Mouse (Mus musculus) megakaryocyte, embryonic 14.5 days (primary cell): Measurements from ENCODE around the gene Lenep. TPM values are rescaled to one million over a fixed set of nuclear protein-coding genes. Genes with fewer than 3 reads are reported as not detected.

Source experiments
- H3K27me3 ChIP-seq: replicated peaks from 2 replicates; pipeline ENCODE3; 2012; ENCODE audit warnings: inconsistent platforms
- H3K36me3 ChIP-seq: replicated peaks from 2 replicates; pipeline ENCODE3; 2012; ENCODE audit warnings: low read length, inconsistent platforms, mixed read lengths
- H3K4me1 ChIP-seq: 2 replicates; pipeline ENCODE4 v1.6.1; 2012; ENCODE audit warnings: inconsistent platforms
- H3K4me3 ChIP-seq: replicated peaks from 2 replicates; pipeline ENCODE3; 2012; ENCODE audit warnings: moderate library complexity, mild to moderate bottlenecking, inconsistent platforms
- H3K9me3 ChIP-seq: 2 replicates; pipeline ENCODE4 v1.6.1; 2012; ENCODE audit warnings: inconsistent platforms
- FLI1 ChIP-seq: IDR thresholded peaks from 2 replicates; pipeline ENCODE4 v1.6.1; 2012; ENCODE audit warnings: low read length, inconsistent platforms, mixed read lengths
- GATA1 ChIP-seq: IDR thresholded peaks from 3 replicates; pipeline ENCODE4 v1.6.1; 2012; ENCODE audit warnings: mixed read lengths, low read length, inconsistent platforms, borderline replicate concordance
- polyA plus RNA-seq: library from polyadenylated mRNA; stranded (reverse); fragments of >175 nt; gene quantifications from 2 replicates; pipeline ENCODE4 v1.2.3, GENCODE M21; 2012; ENCODE audit warnings: low replicate concordance; ENCODE audit not compliant: insufficient read depth

The Lenep gene
- polyA plus RNA-seq, 1 experiment, result 0.31 TPM

DNA sequence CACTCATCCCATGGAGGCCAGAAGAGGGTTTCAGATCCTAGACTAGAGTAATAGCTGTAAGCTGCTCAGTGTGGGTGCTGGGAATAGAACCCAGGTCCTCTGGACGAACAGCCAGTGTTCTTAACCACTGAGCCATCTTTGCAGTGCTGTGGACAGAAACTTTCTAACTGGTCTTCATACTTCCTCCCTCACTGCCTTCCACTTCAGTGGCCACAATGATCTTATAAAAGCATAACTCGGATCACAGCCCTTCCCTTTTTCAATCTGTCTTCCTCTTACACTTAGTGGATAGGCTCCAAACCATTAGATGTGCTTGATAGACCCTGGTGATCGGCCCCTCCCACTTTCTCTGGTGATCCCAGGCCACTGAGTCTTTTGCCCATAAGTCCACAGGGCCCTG is 42.4 kb downstream of the Lenep start:
- H3K4me1 ChIP-seq, result peaks cover 17% of the 10 kb centered on the region
- H3K4me3 ChIP-seq, result no peak overlapping the region
- no peaks in the 10 kb centered on the region for H3K9me3 ChIP-seq
- peaks cover 91% of the 10 kb centered on the region for H3K27me3 ChIP-seq
- TF ChIP-seq GATA1, result no peak
- TF ChIP-seq FLI1, result no peak
- no peaks in the 10 kb centered on the region for H3K36me3 ChIP-seq

DNA sequence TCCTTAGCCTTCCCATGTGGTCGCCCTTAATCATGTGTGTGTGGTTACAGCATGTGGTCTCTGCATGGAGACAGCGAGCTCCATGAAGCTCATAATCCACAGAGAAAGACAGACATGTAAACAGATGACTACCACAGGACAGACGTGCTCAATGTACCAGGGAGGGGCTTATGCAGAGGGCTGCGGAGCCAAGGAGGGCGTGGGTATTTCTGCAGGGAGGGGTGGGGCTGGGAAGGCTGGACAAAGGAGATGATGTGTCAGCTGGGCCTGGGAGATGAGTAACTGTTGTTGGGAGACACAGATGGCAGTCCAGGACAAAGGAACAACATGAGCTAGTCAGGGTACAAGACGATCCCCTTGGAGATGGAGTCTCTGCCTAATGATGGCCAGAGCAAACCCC is 43.0 kb downstream of the Lenep start:
- Histone ChIP-seq H3K27me3 (peaks cover 86% of the 10 kb centered on the region), H3K9me3 (no peaks in the 10 kb centered on the region), H3K36me3 (no peaks in the 10 kb centered on the region), H3K4me1 (peaks cover 23% of the 10 kb centered on the region), H3K4me3 (no peak overlapping the region)
- TF ChIP-seq GATA1 (no peak), FLI1 (no peak)

- Histone ChIP-seq H3K36me3 (no peaks in the 10 kb centered on the region), H3K4me1 (peaks cover 31% of the 10 kb centered on the region), H3K27me3 (peaks cover 90% of the 10 kb centered on the region), H3K9me3 (no peaks in the 10 kb centered on the region), H3K4me3 (no peak overlapping the region)
- TF ChIP-seq FLI1 (no peak), GATA1 (no peak)
Observed at GRCm38 (mm10) chr3:89356029-89356428, 46.6 kb downstream of the Lenep start.

GRCm38 (mm10) chr3:89355512-89355902 is 47.1 kb downstream of the Lenep start:
- Histone ChIP-seq H3K4me1 (peaks cover 34% of the 10 kb centered on the region), H3K27me3 (peaks cover 89% of the 10 kb centered on the region), H3K36me3 (no peaks in the 10 kb centered on the region), H3K9me3 (no peaks in the 10 kb centered on the region), H3K4me3 (no peak overlapping the region)
- TF ChIP-seq GATA1 (no peak), FLI1 (no peak)

- Histone ChIP-seq H3K4me3 (no peak overlapping the region), H3K27me3 (peaks cover 89% of the 10 kb centered on the region), H3K4me1 (peaks cover 38% of the 10 kb centered on the region), H3K9me3 (no peaks in the 10 kb centered on the region), H3K36me3 (no peaks in the 10 kb centered on the region)
- TF ChIP-seq GATA1 (no peak), FLI1 (no peak)
Observed at GRCm38 (mm10) chr3:89354816-89355511, 47.6 kb downstream of the Lenep start.

DNA sequence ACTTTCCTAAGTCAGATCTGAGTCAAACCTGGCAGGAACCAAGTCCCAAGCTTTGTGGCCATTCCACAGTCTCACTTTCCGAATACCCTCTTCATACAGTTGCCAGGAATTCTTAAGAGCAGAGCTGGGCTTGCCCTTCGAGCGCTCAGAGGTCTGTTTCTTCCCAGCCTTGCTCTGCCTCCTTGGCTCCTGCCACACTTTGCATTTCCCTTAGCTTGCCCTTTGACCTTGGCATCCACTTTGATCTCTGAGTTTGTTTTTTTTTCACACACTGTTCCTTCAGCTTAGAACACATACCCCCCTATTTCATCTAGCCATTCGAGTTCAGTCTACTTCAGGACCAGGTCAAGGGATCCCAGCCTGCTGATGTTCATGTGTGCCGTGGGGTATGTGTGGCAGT is 51.3 kb downstream of the Lenep start:
- TF ChIP-seq GATA1, result no peak
- peaks cover 62% of the 10 kb centered on the region for H3K4me1 ChIP-seq
- H3K27me3 ChIP-seq, result peaks cover 65% of the 10 kb centered on the region

More for the DNA sequence above, 51.3 kb downstream of the Lenep start:
- H3K9me3 ChIP-seq, result no peaks in the 10 kb centered on the region
- peaks cover 5% of the 10 kb centered on the region for H3K36me3 ChIP-seq
- H3K4me3 ChIP-seq, result no peak overlapping the region

Other genes starting within 250 kb of the Lenep start
- gene Hcn3, start 242.6 kb downstream of the Lenep start, polyA plus RNA-seq, result 0.36 and 0.68 TPM in 2 replicates
- 12.9 and 13.3 TPM in 2 replicates for gene Clk2, start 238.0 kb downstream of the Lenep start, polyA plus RNA-seq
- 180 and 256 TPM in 2 replicates for gene Scamp3, start 225.3 kb downstream of the Lenep start, polyA plus RNA-seq
- 23.3 and 39.8 TPM in 2 replicates for gene Fam189b, start 219.7 kb downstream of the Lenep start, polyA plus RNA-seq
- 8.5 and 10.8 TPM in 2 replicates for gene Gba, start 199.9 kb downstream of the Lenep start, polyA plus RNA-seq
- 0.07 TPM in 1 of 2 replicates, not detected in the other for gene Thbs3, start 187.6 kb downstream of the Lenep start, polyA plus RNA-seq
- 299 and 549 TPM in 2 replicates for gene Mtx1, start 175.7 kb downstream of the Lenep start, polyA plus RNA-seq
- 0.29 and 1.2 TPM in 2 replicates for gene Muc1, start 173.7 kb downstream of the Lenep start, polyA plus RNA-seq
- 81.0 and 225 TPM in 2 replicates for gene Krtcap2, start 156.8 kb downstream of the Lenep start, polyA plus RNA-seq
- gene Trim46, start 156.5 kb downstream of the Lenep start, polyA plus RNA-seq, result 1.8 and 2.1 TPM in 2 replicates
- 435 and 701 TPM in 2 replicates for gene Dpm3, start 143.4 kb downstream of the Lenep start, polyA plus RNA-seq
- gene Slc50a1, start 132.2 kb downstream of the Lenep start, polyA plus RNA-seq, result 7.0 and 25.0 TPM in 2 replicates
- gene Efna1, start 121.7 kb downstream of the Lenep start, polyA plus RNA-seq, result 0.16 TPM in 1 of 2 replicates, not detected in the other
- gene Efna3, start 79.8 kb downstream of the Lenep start, polyA plus RNA-seq, result not detected in 2 replicates
- 0.29 TPM in 1 of 2 replicates, not detected in the other for gene Efna4, start 64.8 kb downstream of the Lenep start, polyA plus RNA-seq
- gene Adam15, start 52.8 kb downstream of the Lenep start, polyA plus RNA-seq, result 36.8 and 135 TPM in 2 replicates
- not detected in 2 replicates for gene Dcst2, start 40.8 kb downstream of the Lenep start, polyA plus RNA-seq
- gene Dcst1, start 37.5 kb downstream of the Lenep start, polyA plus RNA-seq, result not detected in 2 replicates
- gene Zbtb7b, start 8.0 kb downstream of the Lenep start, polyA plus RNA-seq, result 76.2 and 120 TPM in 2 replicates
- gene Flad1, start 9.1 kb upstream of the Lenep start, polyA plus RNA-seq, result 23.1 and 23.4 TPM in 2 replicates
- gene Cks1b, start 15.6 kb upstream of the Lenep start, polyA plus RNA-seq, result 16.4 and 53.9 TPM in 2 replicates
- gene Shc1, start 15.7 kb upstream of the Lenep start, polyA plus RNA-seq, result 22.7 and 67.6 TPM in 2 replicates
- gene Pygo2, start 27.4 kb upstream of the Lenep start, polyA plus RNA-seq, result 35.3 and 137 TPM in 2 replicates
- 23.0 and 29.3 TPM in 2 replicates for gene Pbxip1, start 33.9 kb upstream of the Lenep start, polyA plus RNA-seq
- gene Pmvk, start 51.7 kb upstream of the Lenep start, polyA plus RNA-seq, result 10.7 and 35.6 TPM in 2 replicates
- gene Kcnn3, start 117.4 kb upstream of the Lenep start, polyA plus RNA-seq, result not detected in 2 replicates